Mouse (Mus musculus) ES-E14 (cell line): ENCODE measurements around the gene Zic2. TPM values are rescaled to one million over a fixed set of nuclear protein-coding genes. Genes with fewer than 3 reads are reported as not detected.

Experiments
- DNase-seq: peaks from one replicate; pipeline ENCODE4 v3.0.0-alpha.2; 2013; ENCODE audit warnings: low read depth, low spot score
- H3K27ac ChIP-seq: 2 replicates; pipeline ENCODE4 v1.5.1; 2012; ENCODE audit warnings: low read depth, mild to moderate bottlenecking, low read length, moderate library complexity, mixed read lengths; ENCODE audit not compliant: poor library complexity, insufficient read depth, severe bottlenecking
- H3K36me3 ChIP-seq: 2 replicates; pipeline ENCODE4 v1.6.1; 2012; ENCODE audit warnings: mild to moderate bottlenecking, low read length, moderate library complexity, mixed read lengths; ENCODE audit not compliant: control insufficient read depth, poor library complexity, insufficient read depth, severe bottlenecking
- H3K4me1 ChIP-seq, 2 experiments: fragments of 150-350 bp in 1 of 2; sonication (generic) in 1 of 2; 2 replicates each; pipeline ENCODE4 v1.6.1; 2012; ENCODE audit warnings: low read length in 2 of 2, mild to moderate bottlenecking in 1 of 2, mixed read lengths in 1 of 2; ENCODE audit not compliant: control insufficient read depth in 2 of 2, insufficient read depth in 2 of 2, poor library complexity in 1 of 2
- H3K4me3 ChIP-seq, 2 experiments: fragments of 150-350 bp in 1 of 2; sonication (generic) in 1 of 2; 2 replicates each; pipeline ENCODE4 v1.5.1; 2012; ENCODE audit warnings: low read length in 2 of 2, low read depth in 1 of 2, mild to moderate bottlenecking in 1 of 2, mixed read lengths in 1 of 2; ENCODE audit not compliant: insufficient read depth in 1 of 2, poor library complexity in 1 of 2, severe bottlenecking in 1 of 2
- H3K9ac ChIP-seq: 2 replicates; pipeline ENCODE4 v1.6.1; 2012; ENCODE audit warnings: low read depth, mild to moderate bottlenecking, low read length, mixed read lengths; ENCODE audit not compliant: poor library complexity, insufficient read depth, severe bottlenecking
- H3K9me3 ChIP-seq: fragments of 150-350 bp; sonication (generic); 2 replicates; pipeline ENCODE4 v1.6.1; 2012; ENCODE audit warnings: low read depth, mild to moderate bottlenecking, low read length; ENCODE audit not compliant: control insufficient read depth, insufficient read depth
- CHD2 ChIP-seq: IDR thresholded peaks from 2 replicates; pipeline ENCODE4 v1.6.1; 2014; ENCODE audit warnings: mild to moderate bottlenecking, low read depth, low read length, inconsistent platforms
- HCFC1 ChIP-seq: IDR thresholded peaks from 2 replicates; pipeline ENCODE4 v1.6.1; 2012; ENCODE audit warnings: low read length, inconsistent platforms, borderline replicate concordance; ENCODE audit not compliant: insufficient read depth
- MAFK ChIP-seq: IDR thresholded peaks from 2 replicates; pipeline ENCODE4 v1.6.1; 2014; ENCODE audit warnings: mild to moderate bottlenecking, low read depth, low read length, inconsistent platforms; ENCODE audit not compliant: insufficient read depth
- ZC3H11A ChIP-seq: IDR thresholded peaks from 2 replicates; pipeline ENCODE4 v1.6.1; 2012; ENCODE audit warnings: low read depth, mild to moderate bottlenecking, inconsistent platforms, low read length, borderline replicate concordance
- ZNF384 ChIP-seq: IDR thresholded peaks from 2 replicates; pipeline ENCODE4 v1.6.1; 2012; ENCODE audit warnings: low read depth, low read length, inconsistent platforms
- in situ Hi-C, 2 experiments: fragments of 600-800 bp; cut with MboI; formaldehyde crosslinking; loops; one replicate each; pipeline ENCODE4 v1.15.1; 2025; ENCODE audit warnings: low sequenced_read_pairs in 2 of 2, inconsistent platforms in 1 of 2; ENCODE audit not compliant: unreplicated experiment in 2 of 2
- total RNA-seq: library from RNA; depleted of rRNA; stranded (reverse); fragments of 300-350 nt; gene quantifications from 2 replicates; pipeline ENCODE4 v1.2.3, GENCODE M21; 2012

Gene Zic2
- total RNA-seq, 1 experiment = 17.3 TPM

GRCm38 (mm10) chr14:122492015-122492414, 16.8 kb downstream of the Zic2 start:
- H3K9ac ChIP-seq = no peak overlapping the region
- H3K27ac ChIP-seq = no peak overlapping the region
- H3K9me3 ChIP-seq = no peaks in the 10 kb centered on the region
- no peak for DNase-seq
- H3K36me3 ChIP-seq = no peaks in the 10 kb centered on the region
- H3K4me3 ChIP-seq = no peak overlapping the region
- TF ChIP-seq CHD2 = no peak
- no peak for TF ChIP-seq HCFC1
- TF ChIP-seq MAFK = no peak
- TF ChIP-seq ZC3H11A = no peak
- TF ChIP-seq ZNF384 = peak; percentile 83
- no peaks in the 10 kb centered on the region; a peak in 1 of 4 replicates for H3K4me1 ChIP-seq
- in situ Hi-C loops = no loop called here

GRCm38 (mm10) chr14:122509058-122509457, 33.8 kb downstream of the Zic2 start:
- DNase-seq = no peak

GRCm38 (mm10) chr14:122511519-122511918, 36.3 kb downstream of the Zic2 start:
- Histone ChIP-seq H3K9ac (no peak overlapping the region), H3K4me3 (no peak overlapping the region), H3K36me3 (no peaks in the 10 kb centered on the region), H3K27ac (no peak overlapping the region), H3K9me3 (no peaks in the 10 kb centered on the region), H3K4me1 (no peaks in the 10 kb centered on the region)
- in situ Hi-C loops = no loop called here
- TF ChIP-seq CHD2 (no peak), HCFC1 (no peak), MAFK (no peak), ZC3H11A (no peak)
- no peak for DNase-seq

More at GRCm38 (mm10) chr14:122509058-122509457, 33.8 kb downstream of the Zic2 start:
- Histone ChIP-seq H3K36me3 (no peaks in the 10 kb centered on the region), H3K9me3 (no peaks in the 10 kb centered on the region), H3K4me3 (no peak overlapping the region), H3K27ac (no peak overlapping the region), H3K9ac (no peak overlapping the region), H3K4me1 (no peaks in the 10 kb centered on the region)
- TF ChIP-seq ZNF384 (no peak), ZC3H11A (no peak), CHD2 (no peak), MAFK (no peak), HCFC1 (no peak)
- in situ Hi-C loops = no loop called here

DNA sequence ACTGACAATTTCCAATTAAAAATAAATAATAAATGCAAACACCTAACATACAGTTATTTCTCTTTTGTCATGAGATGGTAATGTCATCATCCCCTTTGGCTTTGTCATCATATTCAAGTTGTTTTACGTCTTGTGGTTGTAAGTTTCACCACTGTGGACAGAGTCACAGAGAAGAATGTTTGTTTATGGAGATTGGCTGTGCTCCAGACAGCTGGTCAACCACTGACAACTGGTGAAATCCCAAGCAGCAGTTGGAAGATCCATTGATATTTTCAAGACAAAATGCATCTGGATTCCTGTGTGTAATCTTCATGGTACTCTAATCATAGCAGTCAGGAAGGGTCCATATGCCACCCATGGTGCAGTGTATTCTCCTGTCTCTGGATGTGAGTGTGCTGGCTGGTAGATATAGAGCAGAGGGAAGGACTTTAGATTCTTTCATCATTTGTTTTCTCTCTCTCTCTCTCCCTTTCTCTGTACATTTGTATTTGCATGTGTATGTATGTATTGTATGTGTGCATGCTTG, 38.3 kb downstream of the Zic2 start:
- no peak for DNase-seq
- TF ChIP-seq CHD2 (no peak), ZC3H11A (no peak), MAFK (no peak), ZNF384 (no peak), HCFC1 (no peak)

More for the DNA sequence above, 38.3 kb downstream of the Zic2 start:
- in situ Hi-C loops = no loop called here
- Histone ChIP-seq H3K4me3 (no peak overlapping the region), H3K27ac (no peak overlapping the region), H3K9me3 (no peaks in the 10 kb centered on the region), H3K36me3 (no peaks in the 10 kb centered on the region), H3K4me1 (no peaks in the 10 kb centered on the region), H3K9ac (no peak overlapping the region)
